Mouse (Mus musculus): ENCODE measurements around the gene Fbxo10.
"Not testable (repeated sequence)": the region's sequence is repeated elsewhere in the genome, so short reads cannot be mapped to it uniquely, and the experiment has no call there.

Gene Fbxo10

DNA sequence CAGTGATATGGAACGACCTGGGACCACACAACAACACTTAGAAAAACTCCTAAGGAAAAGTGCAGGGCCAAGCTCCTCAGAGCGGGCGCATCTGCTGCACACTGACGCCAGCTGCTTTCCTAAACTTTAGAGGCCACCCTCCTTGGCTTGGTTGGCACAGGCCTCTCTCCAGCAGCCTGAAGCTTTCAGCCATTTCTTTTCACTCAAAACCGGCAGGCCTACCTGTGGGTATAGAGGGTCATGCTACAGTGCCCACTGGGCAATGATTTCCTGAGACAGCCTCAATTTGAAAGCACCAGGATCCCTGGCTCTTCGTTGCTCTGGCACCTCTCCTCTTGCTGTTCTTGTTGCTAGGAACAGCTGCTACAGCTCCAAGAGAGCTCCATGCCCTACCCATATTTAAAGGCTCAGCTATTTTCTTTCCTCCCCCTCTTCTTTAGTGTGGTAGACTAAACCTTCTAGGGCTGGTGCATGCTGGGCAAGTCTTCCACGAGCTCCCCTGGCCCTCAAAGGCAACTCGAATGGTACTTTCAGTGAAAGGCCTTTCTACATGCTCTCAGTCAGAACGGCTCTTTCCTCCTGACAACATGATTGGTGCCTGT is 37.0 kb downstream of the Fbxo10 start:
- DNase-seq = no peak

DNA sequence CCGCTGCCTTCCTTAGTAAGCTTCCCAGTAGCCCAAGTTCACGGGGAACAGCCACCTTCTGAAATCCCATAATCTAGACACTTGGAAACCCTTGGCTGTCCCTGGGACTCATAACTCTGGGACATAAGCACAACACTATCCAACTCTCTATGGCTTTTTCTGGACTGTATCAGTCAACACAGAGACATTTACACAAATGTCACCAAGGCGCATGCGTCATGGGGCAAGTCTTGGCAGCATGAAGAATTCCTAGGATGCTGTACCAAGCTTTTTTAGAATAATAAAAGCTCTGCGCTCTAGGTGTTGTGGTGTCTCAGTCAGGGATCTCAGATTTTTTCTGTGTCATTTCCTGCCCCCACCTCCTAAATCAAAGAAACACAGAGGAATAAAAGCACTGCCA is 37.7 kb downstream of the Fbxo10 start:
- no peak for DNase-seq

DNA sequence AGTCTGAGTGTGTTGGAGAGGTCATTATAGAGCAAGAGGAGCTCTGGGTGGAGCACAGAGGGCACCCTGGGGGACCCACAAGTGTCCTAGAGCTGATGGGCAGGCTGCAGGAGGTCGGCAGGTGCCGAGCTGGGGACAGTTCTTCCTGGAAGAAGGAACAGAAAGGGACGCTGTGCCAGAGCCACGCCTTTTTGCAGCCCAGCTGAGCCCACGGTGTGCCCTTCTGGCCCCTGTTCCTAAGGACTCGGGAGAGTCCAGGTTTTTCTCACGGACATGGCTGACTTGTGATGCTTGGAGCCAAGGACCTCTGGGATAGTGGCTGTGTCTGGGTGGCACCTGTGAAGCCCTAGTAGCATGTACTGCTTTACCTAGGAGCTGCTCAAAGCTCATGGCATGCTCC is 43.6 kb downstream of the Fbxo10 start:
- DNase-seq = no peak

DNA sequence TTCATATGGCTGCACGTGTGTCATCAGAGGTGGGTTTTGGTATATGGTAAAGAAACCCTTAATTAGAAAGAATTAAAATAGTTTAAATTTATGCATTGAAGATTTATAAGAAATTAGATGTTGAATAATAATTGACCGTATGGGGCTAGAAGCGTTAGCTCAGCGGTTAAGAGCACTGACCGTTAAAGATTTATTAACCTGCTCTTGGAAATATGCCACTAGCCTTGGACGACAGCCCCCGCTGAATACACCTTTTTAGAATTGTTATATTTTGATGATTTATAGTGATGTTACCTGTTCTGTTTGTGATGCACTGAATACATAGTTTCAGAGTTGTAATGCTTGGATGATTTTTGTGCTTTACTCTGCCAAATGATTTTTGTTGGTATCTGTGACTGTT is 44.9 kb downstream of the Fbxo10 start:
- DNase-seq = not testable (repeated sequence)

DNA sequence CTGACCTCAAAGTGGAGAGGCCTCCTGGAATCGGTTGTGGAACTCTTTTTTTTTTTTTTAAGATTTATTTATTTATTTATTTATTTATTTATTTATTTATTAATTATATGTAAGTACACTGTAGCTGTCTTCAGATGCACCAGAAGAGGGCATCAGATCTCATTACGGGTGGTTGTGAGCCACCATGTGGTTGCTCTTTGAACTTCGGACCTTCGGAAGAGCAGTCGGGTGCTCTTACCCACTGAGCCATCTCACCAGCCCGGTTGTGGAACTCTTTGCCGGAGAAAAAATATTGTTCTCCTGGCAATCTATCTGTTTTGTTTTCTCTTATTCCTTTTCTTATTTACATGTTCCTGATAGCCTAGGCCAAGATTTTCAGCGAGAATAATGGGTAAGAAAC is 45.5 kb downstream of the Fbxo10 start:
- DNase-seq = not testable (repeated sequence)

DNA sequence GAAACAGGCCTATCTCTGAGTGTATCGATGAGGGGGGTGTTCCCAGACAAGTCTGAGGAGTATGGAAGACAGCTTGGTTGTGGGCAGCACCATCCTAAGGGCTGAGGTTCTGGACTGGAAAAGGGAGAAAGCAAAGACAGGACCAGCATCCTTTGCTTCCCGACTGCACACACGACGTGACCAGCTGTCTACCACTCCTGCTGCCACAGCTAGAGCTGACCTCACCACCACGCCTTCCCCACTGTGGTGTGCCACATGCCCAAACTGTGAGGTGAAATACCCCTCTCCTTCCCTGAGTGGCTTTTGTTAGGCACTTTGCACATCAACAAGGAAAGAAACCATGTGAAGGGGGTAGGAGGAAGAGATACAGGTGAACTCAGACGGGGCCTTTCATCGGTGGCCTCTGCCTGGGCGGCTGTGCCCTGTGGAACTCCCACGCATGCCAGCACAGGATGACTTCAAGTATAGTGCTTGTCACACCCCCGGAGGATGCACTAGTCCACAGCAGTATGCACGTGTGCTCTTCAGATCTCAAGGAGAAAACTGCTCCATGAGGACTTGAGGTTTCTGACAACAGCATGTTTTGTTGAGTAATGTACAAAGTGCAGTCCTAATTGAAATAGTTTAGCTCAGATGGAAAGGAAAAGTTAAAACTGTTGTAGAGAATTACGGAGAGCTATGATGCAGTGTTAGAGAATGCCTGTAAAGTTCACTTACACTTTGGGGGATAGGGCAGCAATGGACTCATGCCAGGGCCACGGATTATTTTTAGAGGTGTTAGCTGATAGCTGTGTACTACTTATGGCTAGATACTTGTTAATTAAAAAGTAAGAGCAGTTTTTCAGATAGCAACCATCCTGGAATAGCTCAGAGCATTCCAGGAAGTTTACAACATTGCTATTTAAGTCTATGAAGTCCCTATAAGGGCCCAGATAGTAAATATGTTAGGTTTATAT is 46.7 kb downstream of the Fbxo10 start:
- DNase-seq = no peak

DNA sequence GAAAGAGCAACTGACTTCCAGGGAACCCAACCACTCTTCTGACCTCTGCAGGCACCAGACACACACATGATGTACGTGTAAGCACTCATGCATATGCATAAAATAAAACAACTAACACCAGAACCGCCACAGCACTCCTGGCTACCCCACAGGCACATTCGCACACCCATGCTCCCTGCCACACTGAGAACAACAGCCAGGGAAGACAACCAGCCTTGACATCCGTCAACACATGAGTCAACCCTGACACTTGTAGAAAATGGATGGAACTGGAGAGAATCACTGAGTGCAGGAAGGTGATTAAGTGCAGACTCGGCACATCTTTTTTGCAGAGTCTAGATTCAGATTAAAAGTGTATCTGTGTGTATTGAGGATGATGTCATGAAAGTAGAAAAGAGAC is 47.8 kb downstream of the Fbxo10 start:
- no peak for DNase-seq

DNA sequence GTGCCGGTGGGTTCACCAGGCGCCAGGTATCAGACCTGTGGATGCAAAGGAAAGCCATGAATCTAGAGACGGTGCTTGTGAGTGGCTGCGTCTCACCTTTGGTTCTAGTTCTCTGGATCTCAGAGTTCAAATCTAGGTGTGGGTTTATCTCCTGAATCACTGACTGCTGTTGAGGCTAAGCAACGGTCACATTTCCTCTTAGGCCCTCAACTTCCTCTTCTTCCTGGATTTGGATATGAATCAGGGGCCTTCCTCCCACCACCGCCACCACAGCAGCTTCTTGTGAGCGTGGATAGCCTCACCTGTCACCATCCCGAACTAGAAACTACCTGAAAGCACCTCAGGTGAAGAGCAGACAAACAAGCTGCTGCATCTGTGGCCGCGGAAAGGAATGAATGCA is 48.4 kb downstream of the Fbxo10 start:
- no peak for DNase-seq

DNA sequence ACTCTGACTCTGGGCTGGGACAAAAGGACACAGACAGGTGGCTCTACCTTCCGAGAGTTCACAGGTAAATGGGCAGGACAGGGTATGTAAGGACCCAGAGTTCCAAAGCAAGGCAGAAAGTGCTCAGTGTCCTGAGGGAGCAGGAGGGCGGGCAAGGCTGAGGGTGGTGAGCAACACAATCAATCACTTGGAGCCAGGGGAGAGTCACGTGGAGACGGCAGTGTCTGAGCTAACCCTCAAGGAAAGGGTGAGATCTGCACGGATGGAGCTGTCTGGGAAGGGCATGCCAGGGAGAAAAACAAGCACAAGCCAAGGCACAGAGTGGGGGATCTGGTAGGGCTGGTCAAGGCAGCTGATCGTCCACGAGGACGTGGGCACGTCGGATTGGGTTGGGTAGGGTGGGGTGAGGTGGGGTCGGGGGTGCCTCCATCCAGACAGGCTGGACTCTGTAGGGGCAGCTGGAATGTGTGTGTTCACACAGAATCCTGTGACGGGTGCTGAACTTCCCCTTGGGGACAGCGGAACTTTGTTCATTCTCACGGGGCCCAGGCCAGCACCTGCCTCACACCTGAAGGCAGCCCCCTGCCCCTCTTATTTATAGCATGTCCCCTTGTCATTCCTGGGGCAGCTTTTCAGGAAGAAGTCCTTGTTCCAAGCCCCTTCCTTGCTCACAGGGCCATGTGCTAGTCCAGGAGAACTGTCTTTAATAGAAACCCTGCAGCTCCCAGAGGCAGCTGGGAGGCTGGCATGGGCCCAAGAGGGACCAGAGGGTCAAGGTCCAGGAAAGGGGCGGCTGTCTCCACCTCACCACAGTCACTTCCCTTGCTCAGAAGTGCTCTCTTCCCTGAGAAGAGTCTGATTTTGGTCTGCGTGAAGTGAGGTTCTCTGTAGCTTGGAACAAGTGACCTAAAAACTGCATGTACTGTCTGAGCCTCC is 49.4 kb downstream of the Fbxo10 start:
- DNase-seq = no peak

DNA sequence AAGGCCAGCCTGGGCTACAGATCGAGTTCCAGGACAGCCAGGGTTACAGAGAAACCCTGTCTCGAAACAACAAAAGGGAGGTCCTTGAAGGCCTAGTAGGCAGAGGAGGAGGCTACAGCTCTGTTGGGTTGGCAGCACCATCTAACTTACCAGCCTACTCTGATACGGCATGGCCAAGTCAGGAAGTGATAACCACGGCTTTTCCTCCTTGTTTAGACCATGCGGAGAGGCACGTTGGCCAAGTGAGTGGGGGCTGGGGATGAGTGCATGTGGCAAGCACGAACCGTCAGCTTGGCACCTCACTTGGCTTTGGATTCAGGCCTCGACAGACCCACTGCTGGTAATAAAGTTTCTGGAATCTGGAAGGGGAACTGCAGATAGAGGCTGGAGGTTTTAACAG is 51.8 kb downstream of the Fbxo10 start:
- DNase-seq = no peak

DNA sequence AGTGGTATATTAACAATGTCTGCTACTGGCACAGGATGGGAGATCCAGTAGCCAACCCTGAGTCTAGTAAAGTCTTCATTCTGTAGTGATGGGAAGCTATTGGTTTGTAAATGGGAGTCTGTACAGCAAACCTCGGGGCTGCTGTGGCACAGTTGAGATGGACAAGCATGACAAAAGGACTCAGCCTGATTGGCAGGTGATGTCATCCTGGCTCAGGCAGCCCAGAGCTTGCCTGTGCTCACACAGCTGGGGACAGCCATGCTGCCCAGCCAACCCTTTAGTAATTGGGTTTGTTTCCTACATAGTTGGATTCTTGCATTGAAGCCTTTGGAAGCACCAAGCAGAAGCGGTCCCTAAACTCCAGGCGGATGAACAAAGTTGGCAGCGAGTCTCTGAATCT is 57.9 kb downstream of the Fbxo10 start:
- DNase-seq = no peak

DNA sequence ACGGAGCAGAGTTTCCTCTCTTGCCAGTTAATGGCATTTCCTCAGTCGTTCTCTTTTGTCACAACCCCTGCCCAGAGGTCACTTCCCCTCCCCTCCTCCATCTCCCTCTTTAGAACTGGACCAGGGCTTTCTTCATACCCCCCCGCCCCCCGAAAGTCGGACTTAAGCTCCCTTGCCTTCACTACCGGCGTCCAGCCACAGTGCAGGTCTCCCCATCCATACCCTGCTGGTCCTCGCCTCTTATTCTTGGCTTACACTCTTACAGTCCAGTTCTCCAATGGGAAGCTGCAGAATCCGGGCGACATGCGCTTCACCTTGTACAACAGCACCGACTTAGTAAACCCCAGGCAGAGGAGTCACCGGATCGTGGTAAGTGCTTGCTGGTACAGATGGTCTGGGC is 65.4 kb downstream of the Fbxo10 start:
- no peak for DNase-seq

DNA sequence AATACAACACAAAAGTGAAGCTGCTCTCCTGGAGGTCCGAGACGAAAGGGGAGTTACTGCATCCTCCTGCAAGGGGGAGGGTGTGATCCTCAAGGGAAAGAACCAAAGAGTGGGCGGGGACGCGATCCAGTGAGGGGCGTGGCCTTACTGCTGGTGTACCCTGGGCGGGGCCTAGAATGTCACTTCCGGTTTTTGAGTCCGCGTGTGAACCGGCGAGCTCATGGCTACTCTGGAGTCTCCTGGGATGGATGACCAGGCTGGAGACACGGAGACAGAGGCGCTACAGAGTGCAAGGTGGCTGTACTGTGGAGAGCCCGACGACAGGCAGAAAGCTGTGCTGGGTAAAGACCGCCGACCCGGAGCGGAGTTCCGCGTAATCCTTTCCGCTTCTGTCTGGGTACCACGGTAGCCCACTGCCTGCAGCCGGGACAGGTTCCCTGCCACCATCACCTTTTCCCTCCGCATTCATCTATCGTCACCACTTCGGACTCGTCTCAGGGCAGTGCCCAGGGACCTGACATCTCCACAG is 65.9 kb downstream of the Fbxo10 start, which contains the start of gene Polr1e:
Polr1e (plus strand) TSS at position 132 of the 529 bp plus-strand sequence.
- DNase-seq = peak; percentile 83

DNA sequence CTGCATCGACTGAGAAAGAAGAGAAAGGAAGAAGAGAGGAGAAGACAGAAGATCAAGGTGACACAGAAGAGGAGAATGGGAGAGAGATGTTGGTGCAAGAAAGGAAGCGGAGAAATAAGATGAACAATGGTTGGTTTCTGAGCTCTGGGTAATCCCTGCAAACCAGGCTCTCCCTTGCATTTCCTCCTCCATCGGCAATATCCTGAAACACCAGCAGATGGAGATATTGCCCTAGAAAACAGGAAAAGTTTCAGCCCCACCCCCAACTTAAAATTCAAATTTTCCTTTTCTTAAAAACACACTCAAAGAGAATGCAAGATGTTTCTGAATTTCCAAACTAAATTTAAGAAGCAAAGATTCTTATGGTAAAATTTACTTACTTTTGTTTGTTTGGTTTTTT is 68.8 kb downstream of the Fbxo10 start:
- peak; percentile 48 for DNase-seq

DNA sequence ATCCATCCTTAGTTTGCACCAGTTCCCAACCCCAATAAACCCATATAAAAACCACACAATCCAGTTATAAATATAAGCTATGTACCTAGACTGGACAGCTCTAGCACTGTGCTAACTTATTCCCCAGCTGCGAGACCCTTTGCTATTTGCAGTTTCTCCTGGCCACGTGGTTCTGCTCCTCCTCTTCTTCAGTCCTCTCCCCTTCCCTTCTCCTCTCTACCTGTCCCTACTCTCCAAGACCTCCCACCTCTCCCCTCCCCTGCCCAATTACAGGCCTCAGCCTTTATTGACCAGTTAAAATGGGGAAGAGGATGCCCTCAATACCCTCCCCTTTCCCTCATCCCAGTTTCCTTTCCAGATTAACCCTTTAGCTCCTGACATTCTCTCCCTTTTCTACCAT is 70.9 kb downstream of the Fbxo10 start:
- DNase-seq = no peak

DNA sequence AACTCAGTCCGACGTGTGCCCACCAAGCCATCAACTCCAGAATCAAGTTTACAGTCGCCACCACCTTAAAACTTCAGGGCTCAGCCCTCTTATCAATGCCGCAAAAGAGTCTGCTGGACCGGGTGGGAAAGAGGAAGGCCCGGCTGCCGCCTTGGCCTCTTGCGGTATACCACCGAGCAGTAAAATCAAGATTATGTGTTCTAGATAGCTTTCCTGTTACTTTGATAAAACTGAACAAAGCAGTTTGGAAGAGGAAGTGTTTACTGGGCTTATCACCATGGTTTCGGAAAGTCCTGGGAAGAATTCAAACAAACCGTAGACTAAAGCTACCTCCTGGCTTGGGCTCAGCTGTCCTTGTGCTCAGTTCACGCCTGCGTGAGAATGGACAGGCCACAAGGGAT is 71.4 kb downstream of the Fbxo10 start:
- DNase-seq = no peak

DNA sequence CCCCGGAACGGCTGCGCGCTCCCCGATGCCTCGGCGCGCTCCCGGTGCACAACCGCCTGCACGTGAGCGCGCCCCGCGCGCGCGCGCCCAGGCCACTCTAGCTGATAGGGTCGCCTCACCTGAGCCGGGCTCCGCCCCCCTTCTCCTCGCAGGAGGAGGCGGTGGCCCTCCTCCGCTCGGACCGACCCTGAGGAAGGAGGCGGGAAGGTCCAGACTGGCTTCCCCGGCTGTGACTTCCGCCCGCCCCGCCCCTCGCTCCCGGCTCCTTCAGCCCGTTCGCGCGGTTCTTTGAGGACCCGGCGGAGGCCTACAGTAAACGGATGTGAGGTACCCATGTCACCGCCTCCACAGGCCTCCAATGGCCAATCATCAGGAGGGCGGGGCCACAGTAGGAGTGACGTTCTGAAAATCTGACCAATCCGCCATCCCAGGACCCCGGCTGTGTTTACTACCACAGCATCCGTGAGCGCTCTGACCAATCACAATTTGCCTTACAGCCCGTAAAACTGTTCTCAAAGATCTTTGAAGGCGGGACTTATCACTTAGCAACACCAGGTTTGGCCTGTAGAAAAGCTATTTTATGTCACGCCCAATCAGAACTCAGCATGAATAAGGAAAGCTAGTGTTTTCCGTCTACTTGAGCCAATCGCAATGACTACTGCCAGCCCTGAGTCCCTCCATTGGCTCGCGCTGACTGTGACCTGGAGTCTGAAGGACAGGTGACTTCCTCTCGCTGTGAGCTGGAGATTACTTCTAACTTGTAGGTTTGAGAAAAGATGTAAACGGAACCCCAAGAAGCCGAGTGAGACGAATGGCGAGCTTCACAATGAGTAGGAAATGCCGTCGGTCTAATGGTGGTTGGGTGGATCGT is 72.1 kb downstream of the Fbxo10 start, which contains the start of gene Zbtb5:
Zbtb5 (minus strand) TSS at position 308 of the 871 bp plus-strand sequence.
- peak; percentile 98 for DNase-seq

DNA sequence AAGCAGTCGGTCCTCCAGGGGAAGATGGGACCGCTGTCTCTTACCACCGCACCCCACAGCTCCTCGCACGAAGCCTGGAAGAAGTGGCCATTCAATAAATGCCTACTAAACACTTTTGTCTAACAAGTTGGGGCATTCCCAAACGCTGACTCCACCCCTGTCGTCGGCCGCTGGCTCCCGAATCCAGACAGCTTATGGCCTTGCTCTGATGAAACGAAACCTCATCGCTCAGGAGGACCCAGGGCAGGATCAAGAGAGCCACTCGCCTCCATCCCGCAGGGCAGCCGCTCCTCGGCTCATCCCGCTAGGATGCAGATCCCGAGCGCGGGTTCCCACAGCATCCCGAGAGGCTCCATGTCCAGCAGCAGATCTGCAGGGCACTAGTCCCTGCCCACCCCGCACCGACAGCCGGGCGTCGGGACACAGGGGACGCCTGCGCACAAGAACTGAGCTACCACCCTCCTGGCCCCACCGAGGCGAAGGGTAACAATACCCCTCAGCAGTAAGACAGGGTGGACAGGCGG is 72.8 kb downstream of the Fbxo10 start:
- no peak for DNase-seq

DNA sequence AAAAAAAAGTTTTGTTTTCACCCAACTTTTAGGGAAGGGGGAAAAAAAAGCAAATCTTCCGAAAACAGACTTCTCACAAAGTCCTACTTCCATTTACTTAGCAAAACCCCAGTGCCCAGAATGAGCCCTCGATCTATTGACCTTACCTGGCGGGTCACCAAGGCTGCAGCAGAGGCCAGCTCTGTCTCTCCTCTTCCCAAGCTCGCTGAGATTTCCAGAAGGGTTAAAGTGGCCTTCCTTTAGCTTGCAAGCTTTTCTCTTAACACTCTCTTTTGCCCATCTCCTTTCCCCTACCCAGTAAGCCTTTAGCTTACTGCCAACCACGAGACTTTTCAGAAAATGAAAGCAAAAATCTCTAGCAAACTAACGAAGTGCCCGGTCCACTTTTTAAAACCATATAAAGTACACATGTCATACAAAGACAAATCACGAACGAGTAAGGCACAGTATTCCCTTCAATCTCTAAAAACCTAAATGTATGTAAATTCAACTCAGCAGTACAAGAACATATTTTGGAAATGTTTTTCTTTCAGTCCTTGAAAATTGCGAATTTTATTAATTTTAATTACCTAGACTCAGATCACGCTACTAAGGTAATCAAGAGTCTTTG is 73.5 kb downstream of the Fbxo10 start:
- no peak for DNase-seq

DNA sequence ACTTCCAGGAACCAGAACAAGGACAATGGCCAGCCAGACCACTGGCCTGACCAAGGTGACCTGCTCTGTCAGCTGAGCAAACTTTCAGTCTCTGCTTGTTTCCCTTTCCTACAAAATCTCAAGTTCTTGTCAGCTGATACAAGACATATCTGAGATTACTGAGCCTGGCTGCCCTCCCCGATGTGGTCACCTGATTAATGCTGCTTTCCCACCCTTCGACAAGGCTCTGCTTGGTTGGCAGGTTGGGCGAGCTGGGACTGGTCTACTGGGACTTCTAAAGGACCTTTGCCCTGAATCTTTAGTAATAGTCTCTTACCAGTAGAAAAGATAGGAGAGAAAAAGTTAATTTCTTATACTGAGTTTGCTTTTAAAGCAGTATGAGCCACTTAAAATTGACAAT is 79.0 kb downstream of the Fbxo10 start:
- no peak for DNase-seq

DNA sequence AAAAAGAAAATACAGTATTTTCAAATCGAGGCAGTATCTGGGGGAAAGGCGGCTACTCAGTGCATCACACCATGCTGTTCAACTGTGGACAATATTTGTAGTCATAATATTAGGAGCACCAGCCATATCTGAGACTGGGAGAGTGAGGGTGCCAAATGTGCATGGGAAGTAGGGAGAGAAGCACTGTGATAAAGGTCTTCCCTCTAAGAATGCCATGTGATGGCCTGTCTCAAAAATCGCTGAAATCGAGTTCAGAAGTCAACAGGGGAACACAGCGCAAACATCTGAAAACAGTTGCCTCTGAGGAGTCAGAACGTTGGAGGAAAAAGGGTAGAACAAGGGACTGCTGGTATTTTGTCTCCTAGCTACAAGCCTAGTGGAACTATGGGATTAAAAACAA is 84.4 kb downstream of the Fbxo10 start:
- no peak for DNase-seq
